Mouse (Mus musculus) c-Kit-positive CD71-negative TER-119-negative erythroid progenitor cells, embryonic 14.5 days (primary cell): ENCODE results near the gene Timeless.
"Not testable (repeated sequence)": the region's sequence is repeated elsewhere in the genome, so short reads cannot be mapped to it uniquely, and the experiment has no call there.

ENCODE experiments used
- DNase-seq: peaks from one replicate; pipeline ENCODE4 v3.0.0-alpha.2; 2013; ENCODE audit warnings: low read depth

Timeless gene

DNA sequence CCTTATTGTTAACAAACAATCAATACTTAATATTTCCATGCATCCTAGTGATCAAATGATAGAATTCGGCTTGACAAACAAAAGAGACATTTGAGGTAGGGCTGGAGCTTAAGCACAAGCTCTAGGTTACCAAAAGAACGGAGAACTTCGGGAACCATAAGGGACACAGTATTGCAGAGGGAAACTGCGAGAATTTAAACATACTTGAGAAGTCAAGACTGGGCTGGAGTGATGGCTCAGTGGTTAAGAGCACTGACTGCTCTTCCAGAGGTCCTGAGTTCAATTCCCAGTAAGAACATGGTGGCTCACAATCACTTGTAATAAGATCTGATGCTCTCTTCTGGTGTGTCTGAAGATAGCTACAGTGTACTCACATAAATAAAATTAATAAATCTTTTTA lies 17.8 kb upstream of the Timeless start:
- DNase-seq: not testable (repeated sequence)

- no peak for DNase-seq
These were observed 16.9 kb upstream of the Timeless start for GRCm38 (mm10) chr10:128214981-128215380.

DNA sequence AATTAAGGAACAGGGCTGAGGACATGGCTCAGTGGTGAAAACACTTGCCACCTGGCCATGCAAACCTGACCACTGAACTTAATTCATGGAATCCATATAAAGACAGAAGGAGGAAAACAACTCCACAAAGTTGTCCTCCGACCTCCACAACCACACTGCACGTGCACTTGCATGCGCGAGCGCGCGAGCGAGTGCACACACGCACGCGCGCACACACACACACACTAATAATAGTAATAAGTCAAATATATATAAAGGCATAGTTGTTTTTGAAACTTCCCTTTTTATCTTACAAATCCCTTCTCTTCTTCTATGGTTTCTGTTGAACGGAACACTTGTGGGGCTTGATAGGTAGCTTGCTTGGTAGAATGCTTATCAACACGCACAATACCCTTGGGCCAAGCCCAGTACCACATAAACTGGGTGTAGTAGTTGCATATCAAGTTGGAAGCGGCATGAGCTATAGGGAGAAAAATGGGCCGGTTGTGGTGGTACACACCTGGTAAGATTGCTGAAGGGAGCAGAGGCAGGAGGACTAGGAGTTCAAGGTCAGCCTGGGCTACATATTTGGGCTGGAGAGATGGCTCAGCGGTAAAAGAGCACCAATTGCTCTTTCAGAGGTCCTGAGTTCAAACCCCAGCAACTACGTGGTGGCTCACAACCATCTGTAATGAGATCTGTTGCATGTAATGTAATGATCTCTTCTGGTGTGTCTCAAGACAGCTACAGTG lies 13.3 kb upstream of the Timeless start:
- DNase-seq: no peak

- no peak for DNase-seq
These were observed 10.2 kb upstream of the Timeless start for GRCm38 (mm10) chr10:128221533-128222286.

DNA sequence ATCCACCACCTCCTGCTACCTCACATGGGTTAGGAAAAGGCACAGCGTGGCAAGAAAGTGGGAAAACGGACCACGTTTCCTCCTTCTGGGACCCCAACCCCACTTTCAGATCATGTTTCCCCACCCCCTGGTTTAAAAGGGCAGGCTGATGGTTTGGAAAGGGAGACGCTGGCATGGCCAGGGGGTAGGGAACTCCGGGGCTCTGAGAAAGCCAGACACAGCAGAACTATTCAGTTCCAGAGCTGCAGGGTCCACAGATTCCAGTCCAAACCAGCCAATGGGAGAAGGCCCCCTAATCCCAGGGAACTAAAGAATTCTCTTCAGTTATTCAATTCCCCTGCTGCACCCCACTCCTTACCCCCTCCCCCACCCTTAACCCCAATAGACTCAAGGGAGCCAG lies 6.8 kb upstream of the Timeless start:
- DNase-seq: no peak

DNA sequence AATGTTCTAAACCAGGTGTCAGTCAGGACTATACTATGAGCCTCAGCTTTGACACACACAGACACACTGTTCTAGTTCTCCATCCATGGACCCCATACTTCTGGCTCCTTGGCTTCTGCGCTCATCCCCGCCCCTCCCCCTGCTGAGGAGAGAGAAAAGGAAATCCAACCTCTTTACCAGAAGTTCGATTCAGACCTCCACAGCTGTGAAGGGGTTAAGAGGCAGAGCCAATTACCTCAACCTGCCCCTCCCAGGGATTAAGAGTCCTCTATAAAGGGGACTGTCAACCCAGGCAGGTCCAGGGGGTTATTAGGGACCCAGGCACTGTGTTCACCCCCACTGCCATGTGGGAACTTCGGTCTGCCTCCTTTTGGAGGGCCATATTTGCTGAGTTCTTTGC lies 6.3 kb upstream of the Timeless start, which contains the start of gene Mip:
Mip (plus strand) TSS at position 301 of the 400 bp plus-strand sequence.
- DNase-seq: no peak

- DNase-seq: no peak
These were observed 4.3 kb upstream of the Timeless start for GRCm38 (mm10) chr10:128227592-128227991.

GRCm38 (mm10) chr10:128228009-128228408 lies 3.9 kb upstream of the Timeless start:
- no peak for DNase-seq

DNA sequence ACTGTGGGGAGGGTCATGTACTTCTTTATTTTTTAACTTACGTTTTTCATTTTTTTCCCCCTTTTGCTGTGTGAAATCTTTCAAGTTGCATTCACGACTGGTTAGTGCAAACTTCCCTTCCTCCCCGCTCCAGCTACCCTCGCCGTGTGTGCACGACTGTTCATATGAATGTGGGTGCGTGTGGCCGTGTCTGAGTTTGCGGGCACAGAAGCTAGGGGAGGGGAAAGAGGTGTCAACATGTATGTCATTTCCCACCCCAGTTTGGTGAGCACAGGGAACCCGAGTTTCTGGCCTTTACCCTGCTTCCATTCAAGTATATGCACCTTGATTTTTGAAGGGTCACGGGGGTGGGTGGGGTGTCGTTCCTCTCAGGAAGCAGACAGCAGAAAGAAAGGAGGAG lies 1.3 kb upstream of the Timeless start:
- no peak for DNase-seq

DNA sequence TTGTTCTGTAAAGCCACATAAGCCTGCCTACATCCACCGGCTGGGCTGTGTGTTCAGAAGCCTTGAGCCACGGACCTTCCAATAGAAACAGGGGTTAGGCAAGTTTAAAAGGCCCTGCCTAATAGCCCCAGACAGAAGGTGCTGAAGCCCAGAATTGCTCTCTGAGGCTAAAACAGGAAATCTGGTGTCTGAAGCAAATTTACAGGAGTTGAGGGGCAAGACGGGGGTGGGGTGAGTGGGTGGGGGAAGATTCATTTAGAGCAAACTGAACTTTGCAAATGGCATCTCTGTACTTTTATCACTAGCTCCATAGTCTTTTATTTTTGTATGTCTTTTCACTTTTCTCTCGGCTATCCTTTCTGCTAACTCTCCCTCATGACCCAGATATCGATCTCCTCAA lies 719 bp upstream of the Timeless start:
- DNase-seq: no peak

- DNase-seq: peak; percentile 75
These were observed 638 bp downstream of the Timeless start for GRCm38 (mm10) chr10:128232420-128232985.

DNA sequence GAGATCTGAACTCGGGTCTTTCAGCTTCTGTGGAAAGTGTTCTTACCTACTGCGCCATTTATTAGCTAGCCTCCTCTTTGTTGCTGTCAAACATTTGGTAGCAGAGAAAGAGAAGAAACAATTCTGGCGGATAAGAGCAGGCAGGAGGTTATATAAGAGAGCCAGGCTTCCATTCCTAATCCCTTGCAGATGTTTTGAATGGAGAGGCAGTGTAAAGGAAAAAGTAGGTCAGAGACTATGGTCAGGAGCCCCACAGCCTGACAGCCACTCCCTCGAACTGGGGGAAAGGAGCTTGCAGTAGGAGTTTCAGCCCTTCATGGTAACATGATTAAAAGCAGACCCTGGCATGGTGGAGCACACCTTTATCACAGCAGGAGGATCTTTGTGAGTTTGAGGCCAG lies 4.5 kb downstream of the Timeless start:
- DNase-seq: no peak

GRCm38 (mm10) chr10:128237807-128238480 lies 6.1 kb downstream of the Timeless start:
- DNase-seq: no peak

DNA sequence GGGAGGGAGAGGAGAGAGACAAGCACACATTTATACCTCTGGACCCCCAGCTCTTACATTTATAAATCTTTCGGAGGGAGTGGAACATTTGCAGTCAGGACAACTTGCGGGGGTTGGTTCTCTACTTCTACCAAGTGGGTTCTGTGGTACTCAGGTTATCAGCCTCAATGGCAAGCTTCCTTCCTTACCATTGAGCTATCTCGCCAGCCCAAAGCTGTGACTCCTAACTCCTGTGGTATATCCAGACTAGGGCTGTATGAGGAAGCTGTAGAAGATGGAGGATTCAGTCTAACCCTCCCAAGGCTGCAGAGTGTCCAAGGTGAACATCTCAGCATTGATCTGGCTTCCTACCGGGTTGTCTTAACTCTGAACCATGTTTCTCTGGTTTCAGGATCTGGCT lies 7.3 kb downstream of the Timeless start:
- DNase-seq: no peak

DNA sequence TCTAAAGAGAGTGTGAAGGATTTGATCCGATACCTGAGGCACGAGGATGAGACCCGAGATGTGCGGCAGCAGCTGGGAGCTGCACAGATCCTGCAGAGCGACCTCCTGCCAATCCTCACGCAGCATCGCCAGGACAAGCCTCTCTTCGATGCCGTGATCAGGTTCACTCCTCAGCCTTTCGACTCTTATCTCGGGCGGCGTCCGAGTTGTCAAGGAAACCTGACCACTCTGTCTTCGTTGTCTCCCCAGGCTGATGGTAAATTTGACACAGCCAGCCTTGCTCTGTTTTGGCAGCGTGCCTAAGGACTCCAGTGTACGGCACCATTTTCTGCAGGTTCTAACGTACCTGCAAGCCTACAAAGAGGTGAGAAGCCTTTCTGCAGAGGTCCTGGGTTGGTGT lies 8.3 kb downstream of the Timeless start:
- no peak for DNase-seq

DNA sequence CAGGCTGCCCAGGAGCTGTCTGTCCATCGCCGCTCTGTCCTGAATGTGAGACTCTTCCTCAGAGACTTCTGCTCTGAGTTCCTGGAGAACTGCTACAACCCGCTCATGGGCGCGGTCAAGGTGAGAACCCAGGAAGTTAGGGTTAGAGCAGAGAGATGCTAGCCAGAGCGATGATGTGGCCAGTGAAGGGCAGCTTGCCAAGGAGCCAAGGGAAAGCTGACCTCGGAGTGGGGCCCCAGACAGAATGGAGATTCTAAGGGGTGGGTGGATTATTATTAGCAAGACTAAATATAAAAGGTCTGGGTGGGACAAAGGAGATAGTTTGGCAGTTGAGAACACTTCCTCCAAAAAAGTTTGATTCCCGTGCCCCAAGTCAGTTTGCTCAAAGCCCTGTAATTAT lies 11.4 kb downstream of the Timeless start:
- no peak for DNase-seq

- no peak for DNase-seq
These were observed 12.3 kb downstream of the Timeless start for GRCm38 (mm10) chr10:128244121-128244520.

- no peak for DNase-seq
These were observed 15.3 kb downstream of the Timeless start for GRCm38 (mm10) chr10:128247020-128247732.

- no peak for DNase-seq
These were observed 18.7 kb downstream of the Timeless start for GRCm38 (mm10) chr10:128250565-128250964.

- DNase-seq: no peak
These were observed 21.9 kb downstream of the Timeless start, which contains the start of gene Apon for GRCm38 (mm10) chr10:128253677-128254255. Apon (plus strand) TSS chr10:128254096.

DNA sequence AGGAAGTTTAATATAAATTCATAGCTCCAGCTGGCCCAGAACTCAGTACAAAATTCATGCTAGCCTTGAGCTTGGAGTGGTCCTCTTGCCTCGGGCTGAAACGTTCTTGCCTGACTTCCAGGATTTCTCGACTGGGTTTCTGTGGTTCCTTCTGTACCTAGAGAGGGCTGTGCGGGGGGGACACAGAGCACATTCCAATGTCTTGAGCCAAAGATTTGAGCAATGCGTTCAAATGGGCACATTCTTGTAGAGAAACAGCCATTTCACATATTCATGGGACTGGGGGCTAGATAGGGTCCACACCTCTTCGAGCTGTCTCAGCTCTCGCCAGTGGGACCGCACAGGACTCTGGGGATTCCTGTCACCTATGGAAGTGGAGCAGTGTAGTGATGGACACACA lies 24.1 kb downstream of the Timeless start:
- no peak for DNase-seq
